Mouse (Mus musculus): ENCODE measurements around the gene Mrpl20. TPM values are rescaled to one million over a fixed set of nuclear protein-coding genes. Genes with fewer than 3 reads are reported as not detected.

Mrpl20 gene
- polyA plus RNA-seq (2015; fragmentation: Nextera tagmentation; extraction: Ambion mirVana): 131 TPM in 2 replicates

- Histone ChIP-seq H3K4me2 (peak within 1 kb of the TSS; percentile 65), H3K36me3 (peaks cover 9% of the 10 kb centered on the region), H3K9ac (peak within 1 kb of the TSS; percentile 70), H3K4me1 (replicated peaks) (peaks cover 16% of the 10 kb centered on the region), H3K4me3 (peak within 1 kb of the TSS; percentile 65), H3K9me3 (replicated peaks) (no peaks in the 10 kb centered on the region), H3K27me3 (no peaks in the 10 kb centered on the region), H3K27ac (peak within 1 kb of the TSS; percentile 63)
- 7% methylated on average over 12 of the region's 12 CpGs for WGBS
- no peak for ATAC-seq (replicated peaks; ENCODE audit: insufficient number of reproducible peaks, insufficient read depth, low FRiP score, low read depth)
These were observed at the start of gene Mrpl20 for GRCm38 (mm10) chr4:155802741-155803339. TSS of gene Mrpl20 (plus strand) at chr4:155802878.

GRCm38 (mm10) chr4:155757011-155757410 lies 45.7 kb upstream of the Mrpl20 start:
- 66% methylated on average over 12 of the region's 12 CpGs for WGBS
- peak overlapping the region; percentile 53; the same call in 1 of the 2 replicates for H3K27ac ChIP-seq
- H3K27me3 ChIP-seq: no peaks in the 10 kb centered on the region
- no peaks in the 10 kb centered on the region for H3K9me3 ChIP-seq (replicated peaks)
- H3K4me1 ChIP-seq (replicated peaks): peaks cover 40% of the 10 kb centered on the region
- no peak overlapping the region for H3K9ac ChIP-seq
- H3K36me3 ChIP-seq: peaks cover 46% of the 10 kb centered on the region
- H3K4me2 ChIP-seq: peak overlapping the region; percentile 22
- ATAC-seq (replicated peaks; ENCODE audit: insufficient number of reproducible peaks, insufficient read depth, low FRiP score, low read depth): no peak
- H3K4me3 ChIP-seq: no peak overlapping the region

GRCm38 (mm10) chr4:155759862-155760612 lies 42.6 kb upstream of the Mrpl20 start:
- ATAC-seq (replicated peaks; ENCODE audit: insufficient number of reproducible peaks, insufficient read depth, low FRiP score, low read depth): no peak
- peak overlapping the region; percentile 95 for H3K4me2 ChIP-seq
- no peaks in the 10 kb centered on the region for H3K9me3 ChIP-seq (replicated peaks)
- WGBS: 2% methylated on average over 10 of the region's 10 CpGs
- H3K36me3 ChIP-seq: peaks cover 18% of the 10 kb centered on the region
- peaks cover 40% of the 10 kb centered on the region for H3K4me1 ChIP-seq (replicated peaks)
- H3K9ac ChIP-seq: peak overlapping the region; percentile 82
- peak overlapping the region; percentile 88 for H3K27ac ChIP-seq
- H3K27me3 ChIP-seq: no peaks in the 10 kb centered on the region
- H3K4me3 ChIP-seq: peak overlapping the region; percentile 82

- Histone ChIP-seq H3K27me3 (no peaks in the 10 kb centered on the region), H3K4me3 (peak within 1 kb of the TSS; percentile 82), H3K9me3 (replicated peaks) (no peaks in the 10 kb centered on the region), H3K4me2 (peak within 1 kb of the TSS; percentile 95), H3K4me1 (replicated peaks) (peaks cover 40% of the 10 kb centered on the region), H3K9ac (peak within 1 kb of the TSS; percentile 82), H3K36me3 (peaks cover 11% of the 10 kb centered on the region), H3K27ac (peak within 1 kb of the TSS; percentile 88)
- under 1% methylated on average over 67 of the region's 68 CpGs for WGBS
- ATAC-seq (replicated peaks; ENCODE audit: insufficient number of reproducible peaks, insufficient read depth, low FRiP score, low read depth): peak; percentile 97
These were observed 41.9 kb upstream of the Mrpl20 start, which contains the start of gene Atad3a for GRCm38 (mm10) chr4:155760613-155761355. TSS of gene Atad3a (minus strand) at chr4:155761093.

- H3K4me2 ChIP-seq: peak overlapping the region; percentile 95
- no peak; the same call in 1 of the 2 replicates for ATAC-seq (replicated peaks; ENCODE audit: insufficient number of reproducible peaks, insufficient read depth, low FRiP score, low read depth)
- peak overlapping the region; percentile 77 for H3K9ac ChIP-seq
- peak overlapping the region; percentile 82 for H3K4me3 ChIP-seq
- WGBS: 2% methylated on average over 28 of the region's 28 CpGs
- H3K27ac ChIP-seq: peak overlapping the region; percentile 64
- H3K36me3 ChIP-seq: peaks cover 3% of the 10 kb centered on the region
- H3K27me3 ChIP-seq: no peaks in the 10 kb centered on the region
- H3K4me1 ChIP-seq (replicated peaks): peaks cover 40% of the 10 kb centered on the region
- no peaks in the 10 kb centered on the region for H3K9me3 ChIP-seq (replicated peaks)
These were observed 41.1 kb upstream of the Mrpl20 start for GRCm38 (mm10) chr4:155761356-155762099.

- no peak for ATAC-seq (replicated peaks; ENCODE audit: insufficient number of reproducible peaks, insufficient read depth, low FRiP score, low read depth)
- Histone ChIP-seq H3K9me3 (replicated peaks) (no peaks in the 10 kb centered on the region), H3K36me3 (no peaks in the 10 kb centered on the region), H3K27ac (no peak overlapping the region), H3K27me3 (no peaks in the 10 kb centered on the region), H3K4me3 (no peak overlapping the region), H3K9ac (no peak overlapping the region), H3K4me2 (no peak overlapping the region; the same call in 1 of the 2 replicates), H3K4me1 (replicated peaks) (peaks cover 33% of the 10 kb centered on the region)
- 79% methylated on average over 3 of the region's 3 CpGs for WGBS
These were observed 40.3 kb upstream of the Mrpl20 start for GRCm38 (mm10) chr4:155762357-155762756.

GRCm38 (mm10) chr4:155769496-155769879 lies 33.2 kb upstream of the Mrpl20 start:
- Histone ChIP-seq H3K9ac (peak overlapping the region; percentile 81), H3K27me3 (peaks cover 33% of the 10 kb centered on the region), H3K4me1 (replicated peaks) (peaks cover 22% of the 10 kb centered on the region), H3K36me3 (no peaks in the 10 kb centered on the region), H3K4me3 (peak overlapping the region; percentile 59), H3K4me2 (peak overlapping the region; percentile 90), H3K27ac (0 out of 2 replicates have a peak overlapping the region, but pooled peaks have one; percentile 74), H3K9me3 (replicated peaks) (no peaks in the 10 kb centered on the region)
- no peak for ATAC-seq (replicated peaks; ENCODE audit: insufficient number of reproducible peaks, insufficient read depth, low FRiP score, low read depth)
- 55% methylated on average over 5 of the region's 5 CpGs for WGBS

GRCm38 (mm10) chr4:155769880-155770512 lies 32.7 kb upstream of the Mrpl20 start:
- WGBS: under 1% methylated on average over 39 of the region's 39 CpGs

GRCm38 (mm10) chr4:155770626-155771025 lies 32.1 kb upstream of the Mrpl20 start:
- no peak for ATAC-seq (replicated peaks; ENCODE audit: insufficient number of reproducible peaks, insufficient read depth, low FRiP score, low read depth)
- no peaks in the 10 kb centered on the region for H3K36me3 ChIP-seq
- H3K9me3 ChIP-seq (replicated peaks): no peaks in the 10 kb centered on the region
- no peak overlapping the region for H3K27ac ChIP-seq
- H3K4me1 ChIP-seq (replicated peaks): peaks cover 33% of the 10 kb centered on the region
- peaks cover 33% of the 10 kb centered on the region for H3K27me3 ChIP-seq
- peak overlapping the region; percentile 90 for H3K4me2 ChIP-seq
- peak overlapping the region; percentile 81 for H3K9ac ChIP-seq
- WGBS: 46% methylated on average over 24 of the region's 24 CpGs
- peak overlapping the region; percentile 59 for H3K4me3 ChIP-seq

More at GRCm38 (mm10) chr4:155769880-155770512, 32.7 kb upstream of the Mrpl20 start:
- ATAC-seq (replicated peaks; ENCODE audit: insufficient number of reproducible peaks, insufficient read depth, low FRiP score, low read depth): peak; percentile 83
- peak overlapping the region; percentile 90 for H3K4me2 ChIP-seq
- H3K4me3 ChIP-seq: peak overlapping the region; percentile 59
- no peaks in the 10 kb centered on the region for H3K9me3 ChIP-seq (replicated peaks)
- peak overlapping the region; percentile 81 for H3K9ac ChIP-seq
- H3K36me3 ChIP-seq: no peaks in the 10 kb centered on the region
- peaks cover 27% of the 10 kb centered on the region for H3K4me1 ChIP-seq (replicated peaks)
- peak overlapping the region; percentile 74 for H3K27ac ChIP-seq
- H3K27me3 ChIP-seq: peaks cover 33% of the 10 kb centered on the region

- 70% methylated on average over 2 of the region's 2 CpGs for WGBS
- Histone ChIP-seq H3K9ac (no peak overlapping the region), H3K9me3 (replicated peaks) (no peaks in the 10 kb centered on the region), H3K4me3 (no peak overlapping the region), H3K27me3 (peaks cover 33% of the 10 kb centered on the region), H3K36me3 (no peaks in the 10 kb centered on the region), H3K27ac (no peak overlapping the region), H3K4me1 (replicated peaks) (peaks cover 41% of the 10 kb centered on the region), H3K4me2 (no peak overlapping the region)
- no peak for ATAC-seq (replicated peaks; ENCODE audit: insufficient number of reproducible peaks, insufficient read depth, low FRiP score, low read depth)
These were observed 31.0 kb upstream of the Mrpl20 start for GRCm38 (mm10) chr4:155771706-155772105.
